Mouse (Mus musculus) brain, embryonic 14.5 days (tissue): ENCODE results near the gene Ccpg1os.

Experiments
- CTCF ChIP-seq: fragments of 200-500 bp; IDR thresholded peaks from 2 replicates; pipeline ENCODE4 v1.5.1; 2012; ENCODE audit warnings: inconsistent platforms, mild to moderate bottlenecking, moderate library complexity, borderline replicate concordance; ENCODE audit not compliant: insufficient read depth, insufficient read length; ENCODE audit errors: extremely low read depth
- POLR2A ChIP-seq: fragments of 200-500 bp; IDR thresholded peaks from 2 replicates; pipeline ENCODE4 v1.6.1; 2012; ENCODE audit warnings: mild to moderate bottlenecking, inconsistent platforms, borderline replicate concordance; ENCODE audit not compliant: poor library complexity, insufficient read depth, insufficient read length, severe bottlenecking; ENCODE audit errors: extremely low read depth

GRCm38 (mm10) chr9:73033406-73033805 lies 48.2 kb upstream of the Ccpg1os start:
- no peak for TF ChIP-seq POLR2A
- 0 out of 2 replicates have a peak, but pooled peaks have one; percentile 6 for TF ChIP-seq CTCF
